Mouse (Mus musculus) kidney, postnatal 10 days (tissue): Measurements from ENCODE around the gene Abl2.

Experiments
- DNase-seq: peaks from one replicate; pipeline ENCODE4 v3.0.0; 2021; ENCODE audit warnings: mixed read lengths

Abl2 gene

DNA sequence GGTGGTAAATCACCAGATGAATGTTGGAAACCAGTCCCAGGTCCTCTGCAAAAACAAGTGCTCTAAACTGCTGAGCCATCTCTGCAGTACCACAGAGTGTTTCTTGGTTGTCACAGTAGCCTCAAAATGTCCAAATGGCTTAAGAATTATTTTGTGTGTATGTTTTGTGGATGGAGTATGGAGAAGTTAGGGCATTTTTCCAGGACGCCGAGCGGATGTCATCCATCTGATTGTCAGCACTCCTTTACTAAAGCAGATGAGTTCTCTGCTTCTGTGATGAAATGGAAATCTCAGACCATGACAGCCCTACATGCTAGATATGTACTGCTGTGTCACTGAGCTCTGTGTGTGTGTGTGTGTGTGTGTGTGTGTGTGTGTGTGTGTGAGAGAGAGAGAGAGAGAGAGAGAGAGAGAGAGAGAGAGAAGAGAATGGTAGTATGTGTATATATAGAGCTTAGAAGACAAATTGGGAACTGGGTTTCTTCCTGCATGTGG, 31.3 kb downstream of the Abl2 start:
- no peak for DNase-seq

DNA sequence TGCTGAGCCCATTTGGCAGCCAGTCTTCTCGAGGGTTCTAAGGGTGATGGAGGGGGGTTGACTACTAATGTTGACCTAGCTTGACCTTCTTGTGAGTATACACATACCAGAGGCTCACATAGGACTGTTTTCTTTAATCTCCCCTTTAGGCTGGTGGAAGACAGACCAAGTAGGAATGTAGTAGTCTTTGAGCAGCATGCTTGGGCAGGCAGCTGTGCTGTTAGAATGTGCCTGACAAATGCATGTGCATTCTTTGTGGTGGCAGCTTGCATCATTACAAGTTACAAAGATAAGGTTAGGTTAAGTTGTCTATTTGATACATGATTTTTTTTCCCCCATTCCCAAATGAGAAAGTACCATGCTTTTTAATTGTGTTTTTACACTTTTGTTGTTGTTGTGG, 31.8 kb downstream of the Abl2 start:
- no peak for DNase-seq

DNA sequence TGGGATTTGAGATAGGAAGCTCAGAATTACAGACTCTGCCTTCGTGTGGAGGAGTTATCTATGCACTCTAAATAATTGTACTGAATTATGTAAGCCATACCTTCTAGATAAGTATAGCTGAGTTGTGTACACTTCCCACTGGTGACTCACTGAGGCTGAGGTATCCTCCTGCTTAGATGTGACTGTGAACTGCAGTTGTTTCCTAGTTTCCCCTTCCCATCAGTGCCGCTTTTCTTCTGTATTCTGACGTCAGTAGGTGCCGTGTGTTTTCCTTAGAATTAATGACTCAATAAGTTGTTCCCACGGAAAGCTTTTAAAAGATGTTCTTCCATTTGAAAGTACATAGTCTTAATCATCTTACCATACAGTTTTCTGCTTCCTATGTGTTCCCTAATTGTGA, 34.7 kb downstream of the Abl2 start:
- no peak for DNase-seq

DNA sequence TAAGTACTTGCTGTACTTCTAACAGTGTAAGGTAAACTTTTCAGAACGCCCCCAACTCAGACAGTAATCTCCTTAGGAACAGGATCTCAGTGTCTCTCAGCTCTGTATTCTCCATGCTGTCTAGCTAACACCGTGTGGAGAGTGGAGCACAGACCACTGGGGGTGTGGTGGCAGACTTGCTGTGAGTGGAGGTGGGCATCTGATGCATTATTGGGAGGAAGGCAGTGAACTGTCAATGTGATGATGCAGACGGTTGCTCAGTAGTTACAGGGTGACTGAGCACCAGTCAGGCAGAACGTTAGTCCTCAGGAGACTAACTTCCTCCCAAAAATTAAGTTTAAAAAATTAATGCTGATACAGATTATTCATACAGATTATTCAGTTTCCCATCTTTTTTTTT, 38.5 kb downstream of the Abl2 start:
- DNase-seq = no peak

DNA sequence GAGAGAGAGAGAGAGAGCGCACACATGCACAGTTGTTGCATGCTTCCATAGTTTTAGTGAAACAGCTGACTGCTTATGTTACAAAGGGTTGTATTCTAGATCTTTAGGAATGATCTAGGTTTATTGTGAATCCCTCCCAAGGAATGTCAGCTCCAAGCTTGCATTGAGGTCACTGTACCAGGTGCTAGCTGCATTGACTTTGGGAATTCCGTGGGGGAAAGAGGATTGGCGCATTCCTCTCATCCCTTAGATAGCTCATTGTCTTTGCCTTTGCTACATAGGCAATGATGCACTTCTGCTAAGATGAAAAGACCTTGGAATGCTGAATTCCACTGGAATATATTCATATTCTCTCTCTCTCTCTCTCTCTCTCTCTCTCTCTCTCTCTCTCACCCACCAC, 44.0 kb downstream of the Abl2 start:
- no peak for DNase-seq

DNA sequence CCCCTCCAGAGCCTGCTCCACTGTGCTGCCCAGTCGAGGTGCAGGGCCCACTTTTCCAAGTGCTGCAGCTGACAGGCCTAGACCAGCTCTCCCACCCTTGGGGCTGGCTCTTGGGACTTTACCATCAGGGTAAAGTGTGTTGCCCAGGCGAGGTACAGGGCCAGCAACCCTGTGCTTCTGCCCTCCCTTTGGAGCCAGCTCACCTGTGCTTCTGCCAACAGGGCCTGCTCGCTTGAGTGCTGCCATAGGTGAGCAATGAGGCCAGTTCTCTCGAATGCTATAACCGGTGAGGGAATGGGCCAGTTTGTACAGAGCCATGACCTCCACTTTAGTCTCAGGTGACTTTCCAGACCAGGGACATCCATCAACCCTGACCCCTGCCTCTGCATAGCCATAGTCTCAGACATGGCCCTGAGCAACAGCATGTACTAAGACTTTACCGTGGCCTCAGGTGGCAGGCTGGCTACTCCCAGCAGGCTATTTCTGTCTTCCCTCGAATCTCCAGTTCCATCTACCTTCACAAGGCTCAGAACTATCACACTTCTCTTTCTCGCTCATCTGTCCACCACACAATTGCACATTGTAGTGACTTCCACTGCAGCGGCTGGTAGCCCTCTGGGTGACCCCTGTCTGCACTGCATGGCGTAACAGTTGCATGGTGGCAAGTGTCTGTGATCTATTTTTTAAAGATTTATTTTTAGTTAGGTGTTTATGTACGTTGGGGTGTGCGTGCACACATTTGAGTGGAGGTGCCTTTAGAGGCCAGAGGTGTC, 46.7 kb downstream of the Abl2 start:
- no peak for DNase-seq

DNA sequence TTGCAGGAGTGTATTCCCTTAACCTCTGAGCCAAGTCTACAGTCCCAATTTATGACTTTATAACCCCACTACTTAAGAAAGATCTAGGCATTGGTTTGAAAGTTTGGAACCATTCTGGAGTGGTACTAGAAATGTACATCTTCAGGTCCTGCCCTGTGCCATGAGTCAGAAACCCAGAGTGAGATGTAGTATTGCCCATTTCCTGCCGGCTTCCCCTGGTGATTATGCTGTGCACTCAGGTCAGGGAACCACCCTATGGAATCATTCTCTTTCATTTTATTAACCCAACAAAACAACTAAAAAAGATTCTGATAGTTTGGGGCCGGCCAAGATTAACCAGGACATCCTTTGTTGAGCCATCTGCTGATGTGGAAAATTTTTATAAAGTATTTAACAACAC, 47.4 kb downstream of the Abl2 start:
- no peak for DNase-seq

DNA sequence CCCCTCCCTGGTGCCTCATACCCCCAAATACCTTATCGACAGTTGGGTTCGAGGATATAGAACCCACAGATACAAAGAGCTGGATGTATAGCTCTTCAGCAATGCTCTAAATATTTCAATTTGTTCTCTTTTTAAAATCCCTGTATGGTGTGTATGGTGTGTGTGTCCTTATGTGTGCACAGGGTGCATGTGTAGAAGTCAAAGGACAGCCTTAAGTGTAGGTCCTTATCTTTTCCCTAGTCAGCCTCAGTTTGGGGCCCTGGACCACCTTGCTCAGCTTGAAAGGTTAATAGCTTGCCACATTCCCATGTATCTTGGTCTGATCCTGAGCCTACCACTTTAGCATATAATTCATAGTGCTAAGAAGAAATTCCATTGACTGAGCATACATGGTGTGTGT, 49.9 kb downstream of the Abl2 start:
- no peak for DNase-seq

DNA sequence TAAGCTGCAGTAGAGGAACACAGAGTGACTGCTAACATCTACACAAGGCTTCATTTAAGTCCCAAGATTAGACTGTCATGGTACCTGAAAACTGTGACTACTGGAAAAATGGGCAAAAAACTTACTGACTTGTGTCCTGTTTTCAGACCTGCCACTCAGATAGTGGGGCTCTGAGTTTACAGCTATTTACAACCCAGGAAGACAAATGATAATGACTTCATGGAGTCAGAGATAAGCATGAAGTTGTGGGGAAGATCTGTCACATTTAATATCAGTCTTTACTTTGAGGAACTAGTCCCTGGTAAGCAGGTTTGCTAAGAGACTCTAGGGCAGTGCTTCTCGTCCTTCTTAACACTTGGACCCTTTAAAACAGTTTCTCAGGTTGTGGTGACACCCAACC, 51.7 kb downstream of the Abl2 start:
- no peak for DNase-seq

DNA sequence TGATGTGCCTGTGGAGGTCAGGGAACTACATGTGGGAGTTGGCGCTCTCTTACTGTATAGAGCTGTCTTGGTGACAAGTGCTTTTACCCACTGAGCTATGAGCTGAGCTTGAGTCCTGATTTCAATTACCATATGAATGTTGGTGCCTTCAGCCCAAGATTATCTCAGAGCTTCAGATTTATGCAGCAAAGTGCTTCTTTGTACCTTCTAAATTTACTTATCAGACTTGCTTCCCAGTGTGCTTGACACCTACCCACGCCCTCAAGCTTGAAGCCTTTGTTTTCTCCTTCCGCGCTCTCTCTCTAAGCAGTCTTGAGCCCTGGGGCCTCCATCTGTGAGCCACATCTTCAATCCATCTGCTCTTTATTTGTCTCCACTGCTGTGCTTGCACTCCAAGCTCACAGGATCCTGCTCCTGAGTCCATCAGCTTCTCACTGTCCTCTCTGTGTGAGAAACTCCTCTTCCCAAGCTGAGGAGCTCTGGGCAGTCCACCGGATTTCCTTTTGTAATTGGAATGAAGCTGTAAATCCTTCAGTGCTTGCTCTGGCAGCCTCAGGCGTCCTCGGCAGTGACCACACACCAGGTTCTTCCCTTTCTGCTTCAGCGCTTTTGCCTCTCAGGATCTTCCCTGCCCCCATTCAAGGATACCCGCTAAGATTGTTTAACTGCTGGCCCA, 55.4 kb downstream of the Abl2 start:
- DNase-seq = peak; percentile 57

DNA sequence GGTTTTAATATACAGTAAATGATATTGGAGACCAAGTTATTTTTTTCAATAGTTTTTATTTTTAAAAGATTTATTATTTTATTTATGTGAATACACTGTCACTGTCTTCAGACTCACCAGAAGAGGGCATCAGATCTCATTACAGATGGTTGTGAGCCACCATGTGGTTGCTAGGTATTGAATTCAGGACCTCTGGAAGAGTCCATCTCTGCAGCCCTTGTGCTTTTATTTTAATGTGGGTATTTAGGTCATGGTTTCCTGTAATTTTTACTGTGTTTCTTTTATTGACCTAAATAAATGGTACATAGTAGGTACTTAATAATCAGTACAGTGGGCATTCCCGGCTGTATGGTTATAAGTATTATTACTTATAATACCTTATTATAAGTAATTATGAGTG, 56.1 kb downstream of the Abl2 start:
- no peak for DNase-seq

DNA sequence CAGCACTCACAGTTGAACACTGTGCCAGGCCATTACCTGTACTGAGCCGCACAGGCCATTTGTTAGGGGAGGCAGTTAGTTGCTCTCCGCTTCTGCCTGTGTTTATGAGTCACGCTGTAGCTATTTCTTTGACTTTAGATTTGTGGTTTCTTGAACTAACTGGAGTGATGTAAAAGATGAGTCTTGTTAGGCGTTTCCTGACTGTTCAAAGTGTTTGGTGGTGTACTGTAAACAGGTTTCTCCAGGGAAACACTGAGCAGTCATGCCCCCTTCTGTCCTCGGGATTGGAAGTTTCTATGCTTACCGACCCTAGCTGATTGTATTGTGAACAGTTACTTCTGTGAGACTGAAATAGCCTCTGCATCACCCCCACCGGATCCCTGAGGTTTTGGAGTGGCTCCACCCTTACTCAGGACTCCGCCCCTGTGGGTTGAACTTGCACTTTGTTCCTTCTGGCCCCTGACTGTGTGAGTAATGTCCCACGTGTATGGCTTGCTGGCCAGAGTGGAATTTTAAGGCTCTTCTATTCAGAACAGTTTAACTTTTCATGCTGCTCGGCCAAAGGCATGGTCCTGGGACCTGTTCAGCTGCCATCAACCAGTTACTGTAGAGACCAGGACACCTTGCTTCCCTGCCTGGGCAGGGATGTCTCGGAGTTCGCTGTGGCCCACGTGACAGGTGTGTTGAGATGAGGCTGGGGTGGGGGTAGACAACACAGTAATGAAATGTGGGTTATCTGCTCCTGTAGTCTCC, 57.0 kb downstream of the Abl2 start:
- peak; percentile 80 for DNase-seq

DNA sequence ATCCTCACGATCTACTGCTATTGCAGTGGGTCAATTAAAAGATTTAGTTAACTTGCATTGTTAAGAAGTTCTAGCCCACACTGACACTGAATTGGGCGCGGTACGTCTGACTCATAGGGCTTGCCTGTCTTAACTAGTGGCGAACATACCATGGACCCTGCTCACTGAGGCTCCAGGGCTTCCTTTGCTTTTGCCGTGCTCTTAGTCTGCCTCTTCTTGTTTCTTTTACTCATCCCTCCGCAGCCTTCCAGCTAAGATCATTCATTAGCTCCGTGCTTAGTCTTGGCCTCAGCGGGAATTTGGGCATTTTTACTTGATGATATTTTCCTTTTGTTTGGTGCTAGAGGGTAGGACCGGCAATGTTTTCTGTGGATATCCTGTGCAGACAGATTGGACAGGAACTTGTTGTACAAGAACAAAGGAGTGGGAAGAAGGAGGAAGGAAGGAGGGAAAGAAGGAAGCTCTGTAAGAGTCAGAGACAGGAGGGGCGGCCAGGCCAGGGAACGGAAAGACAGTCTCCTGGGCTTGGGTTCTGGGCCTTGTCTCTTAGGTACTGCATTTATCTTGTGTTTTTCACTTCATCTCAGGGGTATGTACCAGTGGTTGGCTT, 58.5 kb downstream of the Abl2 start:
- no peak for DNase-seq

DNA sequence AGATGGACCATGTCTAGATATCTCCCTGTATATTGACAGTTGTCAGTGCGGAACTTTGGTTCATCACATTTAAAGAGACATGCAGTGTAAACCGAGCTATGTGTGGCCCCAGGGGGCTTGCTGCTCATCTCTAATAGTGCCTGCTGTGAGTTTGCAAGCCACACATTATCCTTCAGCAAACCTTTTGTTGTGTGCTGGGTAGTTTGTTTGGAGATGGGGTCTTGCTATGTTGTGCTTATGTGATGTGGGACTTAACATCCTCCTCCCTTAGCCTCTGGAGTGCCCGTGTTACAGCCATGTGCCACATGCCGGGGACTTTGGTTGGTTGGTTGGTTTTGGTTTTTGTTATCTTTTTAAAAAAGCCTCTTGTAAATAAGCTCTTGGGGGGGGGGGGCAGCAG, 59.2 kb downstream of the Abl2 start:
- DNase-seq = no peak

DNA sequence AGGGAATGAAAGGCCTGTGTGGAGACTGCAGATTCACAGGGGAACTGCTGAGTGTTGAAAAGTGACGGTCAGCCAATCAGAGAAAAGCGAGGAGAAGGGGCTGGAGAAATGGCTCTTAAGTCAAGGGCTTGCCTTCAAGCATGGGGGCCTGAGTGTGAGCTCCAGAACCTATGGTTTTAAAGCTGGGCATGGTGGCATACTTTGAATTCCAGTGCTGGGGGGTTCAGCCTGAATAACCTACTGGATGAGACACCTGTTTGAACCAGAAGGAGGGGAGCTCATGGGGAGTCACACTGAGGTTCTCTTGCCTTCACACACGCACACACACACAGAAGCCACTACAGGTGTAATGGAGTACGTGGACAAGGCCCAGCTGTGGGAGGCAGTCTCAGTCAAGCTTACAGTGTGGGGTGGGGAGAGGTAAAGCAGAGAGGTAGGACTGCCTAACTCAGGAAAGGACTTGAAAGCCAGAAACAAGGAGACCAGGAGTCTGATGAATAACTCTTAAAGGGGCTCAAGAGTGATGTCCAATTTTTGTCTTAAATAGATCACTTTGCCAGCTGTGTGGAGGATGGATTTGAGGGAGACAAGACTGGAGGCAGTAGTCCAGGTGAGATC, 61.8 kb downstream of the Abl2 start:
- no peak for DNase-seq

DNA sequence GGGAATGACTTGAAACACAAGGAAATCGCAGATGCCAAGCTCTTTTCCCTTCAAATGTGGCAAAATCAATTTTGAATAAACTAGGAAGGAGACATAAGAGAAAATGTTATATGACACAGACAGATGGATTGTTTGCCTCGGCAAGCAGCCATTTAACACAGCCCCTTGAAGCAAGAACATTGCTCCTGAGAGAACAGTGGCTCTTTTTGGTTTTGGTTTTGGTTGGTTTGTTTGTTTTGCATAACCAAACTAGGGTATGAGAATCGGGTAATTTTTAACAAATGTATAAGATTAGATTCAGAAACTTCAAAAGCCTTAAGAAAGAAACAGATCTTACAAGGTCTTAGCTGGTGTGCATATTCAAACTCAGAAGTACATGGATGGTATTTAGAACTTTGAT, 62.4 kb downstream of the Abl2 start:
- DNase-seq = no peak

DNA sequence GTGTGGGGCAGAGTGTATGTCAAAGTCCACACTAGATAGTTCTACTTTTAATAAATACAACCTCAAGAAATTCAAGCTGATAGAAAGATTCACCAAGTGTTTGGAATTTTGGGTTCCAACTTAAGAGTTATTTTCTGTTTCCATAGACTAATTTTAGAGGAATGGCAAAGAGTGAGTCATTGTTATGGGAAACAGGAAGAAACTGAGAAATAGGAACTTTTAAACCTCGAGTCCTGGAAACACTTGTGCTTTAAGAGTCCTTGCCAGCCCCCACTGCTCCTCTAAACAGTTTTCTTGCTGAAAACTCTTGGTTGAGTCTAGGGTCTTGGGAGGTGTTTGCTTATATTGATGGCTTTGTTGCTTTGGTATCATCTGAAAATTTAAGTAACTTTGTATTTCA, 65.6 kb downstream of the Abl2 start:
- no peak for DNase-seq

DNA sequence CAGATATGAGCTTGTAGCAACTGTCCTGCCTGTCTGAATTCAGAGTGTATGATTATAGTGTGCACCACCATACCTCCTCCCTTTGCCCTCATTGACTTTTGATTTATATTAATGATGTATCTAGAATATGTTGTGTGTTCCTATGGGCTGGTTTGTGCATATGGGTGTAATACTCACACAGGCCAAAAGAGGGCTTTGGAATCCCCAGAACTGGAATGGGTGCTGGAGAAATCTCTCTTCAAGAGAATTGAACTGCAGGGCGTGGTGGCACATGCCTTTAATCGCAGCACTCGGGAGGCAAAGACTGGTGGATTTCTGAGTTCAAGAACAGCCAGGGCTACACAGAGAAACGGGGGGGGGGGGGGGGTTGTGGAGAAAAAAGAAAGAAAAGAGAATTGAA, 68.1 kb downstream of the Abl2 start:
- DNase-seq = no peak

DNA sequence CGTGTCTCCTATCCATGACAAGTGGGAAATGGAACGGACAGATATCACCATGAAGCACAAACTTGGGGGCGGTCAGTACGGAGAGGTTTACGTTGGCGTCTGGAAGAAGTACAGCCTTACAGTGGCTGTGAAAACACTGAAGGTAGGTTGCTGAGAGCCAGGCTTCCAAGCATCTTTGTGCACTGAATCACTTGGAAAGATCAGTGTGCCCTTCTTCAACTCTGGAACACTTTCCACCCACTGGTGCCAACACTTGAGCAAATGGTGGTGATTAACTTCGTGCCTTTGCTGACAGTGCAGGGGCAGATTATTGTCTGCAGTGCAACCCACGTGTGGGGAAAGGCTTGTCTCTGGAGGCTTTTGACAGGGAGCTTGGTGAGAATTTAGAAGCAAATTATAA, 71.4 kb downstream of the Abl2 start:
- DNase-seq = no peak

DNA sequence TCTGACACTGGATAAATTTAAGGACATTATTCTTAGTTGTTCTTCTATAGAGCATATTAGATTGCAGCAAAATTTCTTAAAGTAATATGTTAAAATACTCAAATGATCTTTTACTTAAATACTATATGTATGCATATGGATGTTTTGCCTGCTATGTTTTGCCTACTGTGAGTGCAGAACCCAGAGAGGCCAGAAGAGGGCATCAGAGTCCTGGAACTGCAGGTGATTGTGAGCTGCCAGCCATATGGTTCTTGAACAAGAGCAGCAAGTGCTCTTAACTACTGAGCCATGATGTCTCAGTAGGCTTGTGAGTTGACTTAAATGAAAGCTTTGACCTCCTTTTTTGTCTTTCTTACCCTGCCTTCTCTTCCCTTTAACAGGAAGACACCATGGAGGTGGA, 72.4 kb downstream of the Abl2 start:
- DNase-seq = no peak

DNA sequence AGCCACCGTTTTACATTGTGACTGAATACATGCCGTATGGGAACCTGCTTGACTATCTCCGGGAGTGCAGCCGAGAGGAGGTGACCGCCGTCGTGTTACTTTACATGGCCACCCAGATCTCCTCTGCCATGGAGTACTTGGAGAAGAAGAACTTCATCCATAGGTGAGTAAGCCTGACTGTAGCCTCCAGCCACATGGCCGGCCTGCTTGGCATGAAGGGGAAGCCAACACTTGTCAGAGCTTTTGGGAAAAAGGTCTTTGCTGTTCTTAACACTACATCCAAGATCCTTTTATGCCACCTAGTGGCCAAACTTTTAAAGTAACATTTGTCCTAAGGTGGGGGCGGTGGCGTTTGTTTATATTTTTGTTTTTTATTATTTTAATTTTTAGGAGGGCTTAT, 74.5 kb downstream of the Abl2 start:
- DNase-seq = peak; percentile 41

DNA sequence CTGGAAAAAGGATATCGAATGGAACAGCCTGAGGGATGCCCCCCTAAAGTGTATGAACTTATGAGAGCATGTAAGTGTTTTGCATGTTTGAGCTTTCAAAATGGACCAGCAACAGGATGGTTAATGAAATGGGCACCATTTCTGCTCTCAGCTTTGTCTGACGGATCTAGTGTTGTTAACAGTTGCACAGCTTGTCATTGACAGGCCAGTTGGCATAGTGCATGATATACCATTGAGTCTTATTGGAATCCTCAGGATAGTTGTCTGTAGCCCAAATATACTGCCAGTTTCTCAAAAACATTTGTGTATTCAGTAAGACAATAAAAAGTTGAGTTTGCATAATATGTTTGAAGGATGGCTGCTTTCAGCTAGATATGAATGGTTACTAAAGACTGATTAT, 76.6 kb downstream of the Abl2 start:
- no peak for DNase-seq

DNA sequence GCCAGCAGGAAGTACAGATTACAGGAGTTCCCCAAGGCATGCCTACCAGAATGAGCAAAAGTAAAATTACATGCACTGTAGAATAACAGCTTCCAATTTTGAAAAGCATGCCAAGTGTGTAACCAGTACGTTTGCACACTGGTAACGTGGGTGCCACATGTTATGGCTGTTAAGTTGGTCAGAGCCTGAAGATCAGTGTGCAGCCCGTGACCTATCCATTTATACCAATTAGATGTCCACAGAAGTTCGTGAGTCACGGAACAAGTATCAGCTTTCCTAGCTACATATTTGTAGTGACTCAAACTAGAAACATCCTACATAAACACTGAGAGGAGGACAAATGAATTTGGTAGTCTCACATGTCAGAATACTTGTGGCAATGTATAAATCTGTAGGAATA, 80.9 kb downstream of the Abl2 start:
- DNase-seq = no peak
